Mouse (Mus musculus) limb, embryonic 12.5 days (tissue): ENCODE measurements around the gene Pgls. TPM values are rescaled to one million over a fixed set of nuclear protein-coding genes. Genes with fewer than 3 reads are reported as not detected.

Experiments
- ATAC-seq: fragments of 200-750 bp; cut with Nextera tagmentation; 2 replicates; pipeline ENCODE4 v1.8.0; 2017; ENCODE audit warnings: low read depth, moderate TSS enrichment; ENCODE audit not compliant: insufficient number of reproducible peaks, insufficient read depth, low FRiP score, low TSS enrichment
- H3K27ac ChIP-seq: fragments of 300-500 bp; sonication (generic); 2 replicates; pipeline ENCODE4 v1.5.1; 2016; ENCODE audit warnings: mild to moderate bottlenecking, moderate library complexity
- H3K27me3 ChIP-seq: fragments of 300-500 bp; sonication (generic); 2 replicates; pipeline ENCODE4 v1.6.1; 2016; ENCODE audit warnings: mild to moderate bottlenecking, moderate library complexity
- H3K36me3 ChIP-seq: fragments of 300-500 bp; sonication (generic); 2 replicates; pipeline ENCODE4 v1.6.1; 2016; ENCODE audit warnings: mild to moderate bottlenecking, moderate library complexity
- H3K4me1 ChIP-seq: fragments of 300-500 bp; sonication (generic); replicated peaks from 2 replicates; pipeline ENCODE4 v1.6.1; 2016
- H3K4me2 ChIP-seq: fragments of 300-500 bp; sonication (generic); 2 replicates; pipeline ENCODE4 v1.6.1; 2016; ENCODE audit warnings: mild to moderate bottlenecking, moderate library complexity
- H3K4me3 ChIP-seq: fragments of 300-500 bp; sonication (generic); replicated peaks from 2 replicates; pipeline ENCODE4 v1.5.1; 2016; ENCODE audit warnings: mild to moderate bottlenecking
- H3K9ac ChIP-seq: fragments of 300-500 bp; sonication (generic); replicated peaks from 2 replicates; pipeline ENCODE4 v1.6.1; 2016; ENCODE audit warnings: mild to moderate bottlenecking, moderate library complexity
- H3K9me3 ChIP-seq: fragments of 300-500 bp; sonication (generic); 2 replicates; pipeline ENCODE4 v1.6.1; 2016; ENCODE audit warnings: mild to moderate bottlenecking, moderate library complexity
- WGBS: fragments of 180-500 bp; shearing (Covaris S2); methylation state at CpG from one replicate; pipeline ENCODE4 v1.1.7; 2016; 5-methylcytosine and 5-hydroxymethylcytosine counted together
- microRNA-seq: library from miRNA; unstranded; fragments of <30 nt; microRNA quantifications from one replicate; pipeline ENCODE4, GENCODE M21; 2017
- polyA plus RNA-seq: library from polyadenylated mRNA; unstranded; fragments of >200 nt; fragmentation: Nextera tagmentation; extraction: Ambion mirVana; gene quantifications from 2 replicates; pipeline ENCODE4 v1.2.1, GENCODE M21; 2016

Gene Pgls
- polyA plus RNA-seq, 1 experiment from 2014 or later = 243 TPM

DNA sequence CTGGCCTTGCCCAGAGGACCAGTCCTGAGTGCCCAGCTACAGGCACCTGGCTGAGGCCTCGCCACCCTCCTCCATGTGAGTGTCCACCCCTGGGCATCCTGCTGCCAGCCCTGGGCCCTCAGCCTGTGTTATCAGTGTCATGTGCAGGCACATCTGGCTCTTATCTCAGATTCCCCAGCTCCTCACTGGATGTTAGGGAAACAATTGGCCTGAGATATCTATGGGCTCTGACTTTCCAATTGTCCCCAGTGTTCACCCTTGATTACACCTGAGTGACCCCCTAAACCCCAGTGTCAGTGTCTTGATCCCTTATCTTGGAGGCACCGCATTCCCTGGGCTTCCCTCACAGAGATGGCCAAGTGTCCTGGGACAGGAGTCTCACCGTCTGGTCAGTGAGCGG lies 47.3 kb downstream of the Pgls start:
- ATAC-seq = no peak
- 84% methylated on average over 4 of the region's 4 CpGs for WGBS
- Histone ChIP-seq H3K36me3 (no peaks in the 10 kb centered on the region), H3K9ac (no peak overlapping the region), H3K9me3 (no peaks in the 10 kb centered on the region), H3K27ac (no peak overlapping the region), H3K27me3 (peaks cover 50% of the 10 kb centered on the region), H3K4me1 (peaks cover 3% of the 10 kb centered on the region; the same call in 1 of the 2 replicates), H3K4me3 (no peak overlapping the region), H3K4me2 (no peak overlapping the region)

- Histone ChIP-seq H3K36me3 (no peaks in the 10 kb centered on the region), H3K4me3 (no peak overlapping the region), H3K4me1 (no peaks in the 10 kb centered on the region), H3K4me2 (no peak overlapping the region), H3K9me3 (no peaks in the 10 kb centered on the region), H3K9ac (no peak overlapping the region), H3K27me3 (0 out of 2 replicates have a peak, but pooled peaks cover 12% of the 10 kb centered on the region), H3K27ac (no peak overlapping the region)
- ATAC-seq = no peak
- 80% methylated on average over 9 of the region's 9 CpGs for WGBS
Measured at GRCm38 (mm10) chr8:71645510-71645909, 53.5 kb downstream of the Pgls start.

Small RNA genes lying within 50 kb of the gene (microRNA-seq; reads per million reads assigned to microRNA genes)
- not detected for gene Mir6769b

Other genes with a start within 250 kb of the Pgls start
- 92.7 and 100 TPM in 2 replicates for gene Use1, start 225.3 kb upstream of the Pgls start, polyA plus RNA-seq
- gene Ocel1, start 220.9 kb upstream of the Pgls start, polyA plus RNA-seq = 4.2 and 4.9 TPM in 2 replicates
- 65.8 and 72.4 TPM in 2 replicates for gene Nr2f6, start 210.2 kb upstream of the Pgls start, polyA plus RNA-seq
- gene Ushbp1, start 196.4 kb upstream of the Pgls start, polyA plus RNA-seq = 7.0 and 7.1 TPM in 2 replicates
- gene Babam1, start 195.3 kb upstream of the Pgls start, polyA plus RNA-seq = 96.9 TPM in 2 replicates
- 41.5 and 44.1 TPM in 2 replicates for gene Ankle1, start 186.2 kb upstream of the Pgls start, polyA plus RNA-seq
- 78.2 and 82.8 TPM in 2 replicates for gene Abhd8, start 128.5 kb upstream of the Pgls start, polyA plus RNA-seq
- gene Mrpl34, start 127.2 kb upstream of the Pgls start, polyA plus RNA-seq = 180 and 203 TPM in 2 replicates
- 99.8 and 106 TPM in 2 replicates for gene Dda1, start 123.0 kb upstream of the Pgls start, polyA plus RNA-seq
- 6.8 and 6.9 TPM in 2 replicates for gene Ano8, start 106.2 kb upstream of the Pgls start, polyA plus RNA-seq
- gene Gtpbp3, start 104.1 kb upstream of the Pgls start, polyA plus RNA-seq = 22.1 and 23.2 TPM in 2 replicates
- gene Plvap, start 80.4 kb upstream of the Pgls start, polyA plus RNA-seq = 59.2 and 62.5 TPM in 2 replicates
- gene Ccdc194, start 66.5 kb upstream of the Pgls start, polyA plus RNA-seq = 0.25 and 0.49 TPM in 2 replicates
- 8.1 and 11.3 TPM in 2 replicates for gene Bst2, start 54.7 kb upstream of the Pgls start, polyA plus RNA-seq
- 64.3 and 69.1 TPM in 2 replicates for gene Mvb12a, start 49.3 kb upstream of the Pgls start, polyA plus RNA-seq
- gene Tmem221, start 33.3 kb upstream of the Pgls start, polyA plus RNA-seq = 0.13 and 0.26 TPM in 2 replicates
- not detected in 2 replicates for gene Nxnl1, start 25.6 kb upstream of the Pgls start, polyA plus RNA-seq
- gene Slc27a1, start 23.3 kb upstream of the Pgls start, polyA plus RNA-seq = 45.5 and 50.0 TPM in 2 replicates
- gene Fam129c, start 5.5 kb downstream of the Pgls start, polyA plus RNA-seq = 4.6 and 6.6 TPM in 2 replicates
- gene Colgalt1, start 18.8 kb downstream of the Pgls start, polyA plus RNA-seq = 61.4 and 65.9 TPM in 2 replicates
- 0.60 and 0.86 TPM in 2 replicates for gene Unc13a, start 79.6 kb downstream of the Pgls start, polyA plus RNA-seq
- 3.8 and 4.4 TPM in 2 replicates for gene Jak3, start 84.1 kb downstream of the Pgls start, polyA plus RNA-seq
- gene Insl3, start 97.0 kb downstream of the Pgls start, polyA plus RNA-seq = 0.54 and 0.64 TPM in 2 replicates
- 0.70 and 1.1 TPM in 2 replicates for gene B3gnt3, start 109.6 kb downstream of the Pgls start, polyA plus RNA-seq
- gene Fcho1, start 133.5 kb downstream of the Pgls start, polyA plus RNA-seq = 5.5 and 6.0 TPM in 2 replicates